Mouse (Mus musculus): ENCODE measurements around the gene Arpp21.

- no peak for TF ChIP-seq POLR2A (IDR thresholded peaks at IDR 0.05; ENCODE audit: extremely low read depth, insufficient read depth, low read length)
- no peak for TF ChIP-seq CTCF (IDR thresholded peaks at IDR 0.05; ENCODE audit: low read depth, low read length)
These were observed 133.4 kb downstream of the Arpp21 start for GRCm38 (mm10) chr9:112102155-112102851.

Data from liver, adult 2 months (tissue).